Mouse (Mus musculus): ENCODE measurements at regions not wholly inside any gene's neighbourhood (a gene's known extent, or its start where the extent isn't known, plus 50 kb on each side); places are given as distances from the start of the nearest gene placed in this dataset.

DNA sequence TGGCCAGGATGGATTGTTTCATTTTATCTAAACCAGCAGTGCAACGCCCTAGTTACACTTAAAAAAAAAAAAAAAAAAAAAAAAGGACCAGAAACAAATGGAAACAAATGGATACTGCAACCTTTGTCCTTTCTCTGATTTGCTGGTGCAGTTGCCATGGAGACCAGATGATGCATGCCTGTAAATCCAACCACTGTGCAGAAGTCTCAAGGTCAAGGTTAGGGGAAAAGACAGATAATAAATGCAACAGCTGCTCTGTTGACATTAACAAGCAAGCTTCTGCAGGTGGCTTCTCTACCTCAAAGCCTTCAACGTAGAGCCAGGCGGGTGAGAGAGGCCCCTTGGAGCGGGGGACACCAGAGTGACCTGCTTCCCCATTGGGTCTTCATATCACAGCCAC is 167.3 kb upstream of the Tmem132c start:
- ATAC-seq (ENCODE audit: low read depth) (no peak), DNase-seq (no peak)
- no peak overlapping the region for H3K4me3 ChIP-seq (replicated peaks)
- whole genome bisulfite sequencing (ENCODE audit: insufficient replicate concordance): 49% methylated on average over 4 of the region's 4 CpGs
- H3K9me3 ChIP-seq (replicated peaks): peaks cover 5% of the 10 kb centered on the region; the same call in 1 of the 2 replicates
- no peaks in the 10 kb centered on the region for H3K27me3 ChIP-seq
- H3K4me2 ChIP-seq: no peak overlapping the region
- no peaks in the 10 kb centered on the region for H3K4me1 ChIP-seq (replicated peaks)
- no peak overlapping the region for H3K9ac ChIP-seq
- no peaks in the 10 kb centered on the region for H3K36me3 ChIP-seq
- H3K27ac ChIP-seq: no peak overlapping the region

Data from liver, embryonic 13.5 days (tissue).